Mouse (Mus musculus) kidney, adult 2 months (tissue): ENCODE measurements around the gene Zdhhc13. TPM values are rescaled to one million over a fixed set of nuclear protein-coding genes. Genes with fewer than 3 reads are reported as not detected.

Experiments
- DNase-seq: peaks from one replicate; pipeline ENCODE4 v3.0.0; 2021
- H3K27ac ChIP-seq: fragments of 200-500 bp; 2 replicates; pipeline ENCODE4 v1.5.1; 2012; ENCODE audit warnings: low read depth, low read length, control low read depth, inconsistent platforms; ENCODE audit not compliant: insufficient read depth
- H3K27me3 ChIP-seq: fragments of 200-500 bp; replicated peaks from 2 replicates; pipeline ENCODE4 v1.6.1; 2012; ENCODE audit warnings: mild to moderate bottlenecking, moderate library complexity, low read length, inconsistent platforms; ENCODE audit not compliant: control insufficient read depth, insufficient read depth
- H3K36me3 ChIP-seq: fragments of 200-500 bp; 2 replicates; pipeline ENCODE4 v1.6.1; 2012; ENCODE audit warnings: mild to moderate bottlenecking, moderate library complexity, low read length, inconsistent platforms; ENCODE audit not compliant: control insufficient read depth, insufficient read depth
- H3K4me1 ChIP-seq: fragments of 200-500 bp; 2 replicates; pipeline ENCODE4 v1.6.1; 2011; ENCODE audit warnings: low read length; ENCODE audit not compliant: control insufficient read depth, insufficient read depth
- H3K4me3 ChIP-seq: fragments of 200-500 bp; 2 replicates; pipeline ENCODE4 v1.5.1; 2011; ENCODE audit warnings: mild to moderate bottlenecking, low read depth, low read length, control low read depth; ENCODE audit not compliant: insufficient read depth
- CTCF ChIP-seq: fragments of 200-500 bp; conservative IDR thresholded peaks from 2 replicates; pipeline ENCODE4 v1.5.1; 2011; ENCODE audit warnings: low read depth, mild to moderate bottlenecking, control low read depth, low read length, moderate library complexity, mixed read lengths; ENCODE audit not compliant: insufficient read depth, insufficient read length
- POLR2A ChIP-seq: fragments of 200-500 bp; IDR thresholded peaks from one replicate; pipeline ENCODE4 v1.6.1; 2011; ENCODE audit warnings: low read depth, low read length, control low read depth
- WGBS: fragments of 180-500 bp; shearing (Covaris S2); methylation state at CpG from one replicate; pipeline ENCODE4 v1.1.7; 2018; 5-methylcytosine and 5-hydroxymethylcytosine counted together
- polyA plus RNA-seq: library from polyadenylated mRNA; depleted of rRNA; stranded (reverse); fragments of >200 nt; gene quantifications from 2 replicates; pipeline ENCODE4 v1.2.3, GENCODE M21; 2012

Zdhhc13 gene
- polyA plus RNA-seq, 1 experiment: 9.6 TPM

- TF ChIP-seq POLR2A: no peak
- TF ChIP-seq CTCF: no peak
- H3K4me1 ChIP-seq: no peaks in the 10 kb centered on the region
- DNase-seq: no peak
- WGBS: 55% methylated on average over 5 of the region's 5 CpGs
- no peaks in the 10 kb centered on the region for H3K27me3 ChIP-seq
- no peak overlapping the region for H3K27ac ChIP-seq
- no peaks in the 10 kb centered on the region for H3K36me3 ChIP-seq
- H3K4me3 ChIP-seq: no peak overlapping the region
Measured at GRCm38 (mm10) chr7:48773333-48773732, 15.5 kb upstream of the Zdhhc13 start.

GRCm38 (mm10) chr7:48774633-48775032 is 14.2 kb upstream of the Zdhhc13 start:
- no peak for DNase-seq
- WGBS: 93% methylated on average over 1 of the region's 1 CpGs
- H3K27ac ChIP-seq: no peak overlapping the region
- no peak overlapping the region for H3K4me3 ChIP-seq
- no peaks in the 10 kb centered on the region for H3K4me1 ChIP-seq
- H3K36me3 ChIP-seq: no peaks in the 10 kb centered on the region
- no peak for TF ChIP-seq CTCF
- no peak for TF ChIP-seq POLR2A
- H3K27me3 ChIP-seq: no peaks in the 10 kb centered on the region

- Histone ChIP-seq H3K27me3 (no peaks in the 10 kb centered on the region), H3K4me3 (no peak overlapping the region), H3K36me3 (no peaks in the 10 kb centered on the region), H3K27ac (no peak overlapping the region), H3K4me1 (no peaks in the 10 kb centered on the region)
- DNase-seq: no peak
- 95% methylated on average over 1 of the region's 1 CpGs for WGBS
- TF ChIP-seq POLR2A: no peak
- no peak for TF ChIP-seq CTCF
Measured at GRCm38 (mm10) chr7:48775436-48775835, 13.4 kb upstream of the Zdhhc13 start.

- H3K27me3 ChIP-seq: no peaks in the 10 kb centered on the region
- WGBS: 70% methylated on average over 8 of the region's 8 CpGs
- TF ChIP-seq CTCF: no peak
- no peak for TF ChIP-seq POLR2A
- no peak for DNase-seq
- no peak overlapping the region for H3K27ac ChIP-seq
- H3K36me3 ChIP-seq: no peaks in the 10 kb centered on the region
- no peak overlapping the region for H3K4me3 ChIP-seq
- no peaks in the 10 kb centered on the region for H3K4me1 ChIP-seq
Measured at GRCm38 (mm10) chr7:48777721-48778504, 10.9 kb upstream of the Zdhhc13 start.

GRCm38 (mm10) chr7:48779110-48779509 is 9.7 kb upstream of the Zdhhc13 start:
- no peak for TF ChIP-seq CTCF
- TF ChIP-seq POLR2A: no peak
- H3K27ac ChIP-seq: no peak overlapping the region
- no peaks in the 10 kb centered on the region for H3K36me3 ChIP-seq
- no peaks in the 10 kb centered on the region for H3K27me3 ChIP-seq
- no peak overlapping the region for H3K4me3 ChIP-seq
- WGBS: 79% methylated on average over 3 of the region's 3 CpGs
- no peaks in the 10 kb centered on the region for H3K4me1 ChIP-seq
- no peak for DNase-seq

GRCm38 (mm10) chr7:48782432-48782831 is 6.4 kb upstream of the Zdhhc13 start:
- Histone ChIP-seq H3K36me3 (no peaks in the 10 kb centered on the region), H3K4me3 (no peak overlapping the region), H3K27me3 (no peaks in the 10 kb centered on the region), H3K4me1 (no peaks in the 10 kb centered on the region), H3K27ac (no peak overlapping the region)
- 69% methylated on average over 4 of the region's 4 CpGs for WGBS
- TF ChIP-seq CTCF (no peak), POLR2A (no peak)
- no peak for DNase-seq

GRCm38 (mm10) chr7:48784773-48785523 is 3.9 kb upstream of the Zdhhc13 start:
- H3K27me3 ChIP-seq: no peaks in the 10 kb centered on the region
- no peak overlapping the region for H3K27ac ChIP-seq
- WGBS: 76% methylated on average over 11 of the region's 11 CpGs
- peaks cover 4% of the 10 kb centered on the region; the same call in 1 of the 2 replicates for H3K4me1 ChIP-seq
- no peak overlapping the region for H3K4me3 ChIP-seq
- TF ChIP-seq CTCF (no peak), POLR2A (no peak)
- DNase-seq: no peak
- H3K36me3 ChIP-seq: no peaks in the 10 kb centered on the region
